Mouse (Mus musculus) cerebellum, adult 2 months (tissue): ENCODE measurements around the gene Dnttip1.

Experiments used
- CTCF ChIP-seq: fragments of 200-500 bp; IDR thresholded peaks from 2 replicates; pipeline ENCODE4 v1.5.1; 2011; ENCODE audit warnings: low read depth, mild to moderate bottlenecking, control low read depth, low read length, moderate library complexity, borderline replicate concordance; ENCODE audit not compliant: insufficient read depth
- POLR2A ChIP-seq: fragments of 200-500 bp; IDR thresholded peaks from 2 replicates; pipeline ENCODE4 v1.6.1; 2011; ENCODE audit warnings: low read length, control low read depth, borderline replicate concordance; ENCODE audit not compliant: insufficient read depth

DNA sequence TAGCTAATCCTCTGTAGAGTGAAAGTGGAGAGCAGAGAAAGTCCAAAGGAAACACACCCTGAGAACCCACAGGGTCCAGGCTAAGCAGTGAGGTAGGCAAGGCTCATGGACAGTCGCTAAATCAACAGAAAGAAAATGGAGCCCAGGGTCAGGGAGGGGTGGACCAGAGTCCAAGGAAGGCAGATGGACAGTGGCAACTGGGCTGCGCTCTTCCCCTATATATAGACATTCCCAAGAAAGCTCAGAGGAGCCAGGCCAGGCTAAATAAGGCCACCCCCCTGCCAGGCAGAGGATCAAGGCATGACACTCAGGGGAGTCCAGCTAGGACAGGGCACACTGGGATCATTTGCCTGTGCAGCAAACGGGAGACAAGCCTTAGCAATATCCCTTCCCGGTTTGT is 36.1 kb downstream of the Dnttip1 start:
- TF ChIP-seq POLR2A, result no peak
- no peak for TF ChIP-seq CTCF
